Mouse (Mus musculus) cerebellum, adult 2 months (tissue): ENCODE results near the gene Pnmt. TPM values are rescaled to one million over a fixed set of nuclear protein-coding genes. Genes with fewer than 3 reads are reported as not detected.

Experiments used
- DNase-seq, 2 experiments: peaks; one replicate each; pipeline ENCODE4 v3.0.0; 2021
- H3K27ac ChIP-seq: fragments of 200-500 bp; 2 replicates; pipeline ENCODE4 v1.5.1; 2012; ENCODE audit warnings: low read length, control low read depth, inconsistent platforms; ENCODE audit not compliant: insufficient read depth
- H3K27me3 ChIP-seq: fragments of 200-500 bp; 2 replicates; pipeline ENCODE4 v1.6.1; 2012; ENCODE audit warnings: inconsistent platforms, mild to moderate bottlenecking, low read length, moderate library complexity; ENCODE audit not compliant: control insufficient read depth, insufficient read depth
- H3K4me1 ChIP-seq: fragments of 200-500 bp; 2 replicates; pipeline ENCODE4 v1.6.1; 2011; ENCODE audit warnings: low read length; ENCODE audit not compliant: control insufficient read depth, insufficient read depth
- H3K4me3 ChIP-seq: fragments of 200-500 bp; replicated peaks from 2 replicates; pipeline ENCODE3; 2011; ENCODE audit warnings: mild to moderate bottlenecking, low read depth, low read length, control low read depth; ENCODE audit not compliant: insufficient read depth
- CTCF ChIP-seq: fragments of 200-500 bp; IDR thresholded peaks from 2 replicates; pipeline ENCODE4 v1.5.1; 2011; ENCODE audit warnings: low read depth, mild to moderate bottlenecking, control low read depth, low read length, moderate library complexity, borderline replicate concordance; ENCODE audit not compliant: insufficient read depth
- POLR2A ChIP-seq: fragments of 200-500 bp; IDR thresholded peaks from 2 replicates; pipeline ENCODE4 v1.6.1; 2011; ENCODE audit warnings: low read length, control low read depth, borderline replicate concordance; ENCODE audit not compliant: insufficient read depth
- WGBS: fragments of 180-500 bp; shearing (Covaris S2); methylation state at CpG from one replicate; pipeline ENCODE4 v1.1.7; 2018; 5-methylcytosine and 5-hydroxymethylcytosine counted together
- polyA plus RNA-seq: library from polyadenylated mRNA; depleted of rRNA; stranded (reverse); fragments of >200 nt; gene quantifications from 2 replicates; pipeline ENCODE4 v1.2.3, GENCODE M21; 2012

Gene Pnmt
- polyA plus RNA-seq, 1 experiment = 0.26 TPM

DNA sequence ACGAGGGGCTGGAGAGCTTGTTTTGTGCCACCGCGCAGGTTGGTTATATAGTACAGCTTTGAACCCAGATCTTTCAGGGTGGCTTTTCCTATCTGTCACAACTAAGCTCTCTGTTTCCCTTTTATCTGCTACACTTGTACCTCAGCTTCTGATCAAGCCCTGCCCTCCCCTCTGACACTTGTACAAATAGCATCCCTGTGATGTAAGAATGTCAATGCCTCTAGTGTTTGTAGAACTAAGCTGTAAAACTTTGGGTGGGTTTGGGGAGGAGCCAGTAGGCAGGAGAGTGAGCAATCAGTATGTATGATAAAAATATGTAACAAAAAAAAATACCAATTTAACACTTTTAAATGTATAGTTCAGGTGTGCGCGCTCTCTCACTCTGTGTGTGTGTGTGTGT, 21.8 kb upstream of the Pnmt start:
- no peaks in the 10 kb centered on the region for H3K27me3 ChIP-seq
- H3K4me3 ChIP-seq = no peak overlapping the region
- TF ChIP-seq POLR2A (no peak), CTCF (no peak)
- WGBS = 95% methylated on average over 5 of the region's 5 CpGs
- H3K4me1 ChIP-seq = peaks cover 22% of the 10 kb centered on the region
- H3K27ac ChIP-seq = no peak overlapping the region
- DNase-seq = no peak

DNA sequence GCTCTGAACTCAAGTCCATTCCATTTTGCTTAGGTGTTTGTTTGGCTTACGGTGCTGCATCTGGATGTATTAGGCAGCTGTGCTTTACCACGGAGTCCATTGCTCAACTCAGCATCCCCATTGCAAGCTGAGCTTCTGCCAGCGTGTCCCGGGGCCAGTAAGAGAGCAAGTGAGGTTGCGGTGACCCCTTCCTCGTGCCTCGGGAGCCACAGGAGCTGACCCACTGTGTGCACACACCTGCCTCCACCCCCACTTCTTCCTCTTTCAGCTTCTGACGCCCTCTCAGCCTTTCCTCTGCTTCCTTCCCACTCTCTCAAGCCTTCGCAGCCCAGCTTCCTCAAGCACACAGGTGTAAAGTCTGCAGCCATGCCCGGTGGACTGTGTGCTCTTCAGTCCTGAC, 20.0 kb upstream of the Pnmt start:
- no peak overlapping the region for H3K4me3 ChIP-seq
- no peak for DNase-seq
- 87% methylated on average over 10 of the region's 10 CpGs for WGBS
- TF ChIP-seq CTCF (no peak), POLR2A (no peak)
- H3K4me1 ChIP-seq = peaks cover 34% of the 10 kb centered on the region
- no peaks in the 10 kb centered on the region for H3K27me3 ChIP-seq
- H3K27ac ChIP-seq = no peak overlapping the region

DNA sequence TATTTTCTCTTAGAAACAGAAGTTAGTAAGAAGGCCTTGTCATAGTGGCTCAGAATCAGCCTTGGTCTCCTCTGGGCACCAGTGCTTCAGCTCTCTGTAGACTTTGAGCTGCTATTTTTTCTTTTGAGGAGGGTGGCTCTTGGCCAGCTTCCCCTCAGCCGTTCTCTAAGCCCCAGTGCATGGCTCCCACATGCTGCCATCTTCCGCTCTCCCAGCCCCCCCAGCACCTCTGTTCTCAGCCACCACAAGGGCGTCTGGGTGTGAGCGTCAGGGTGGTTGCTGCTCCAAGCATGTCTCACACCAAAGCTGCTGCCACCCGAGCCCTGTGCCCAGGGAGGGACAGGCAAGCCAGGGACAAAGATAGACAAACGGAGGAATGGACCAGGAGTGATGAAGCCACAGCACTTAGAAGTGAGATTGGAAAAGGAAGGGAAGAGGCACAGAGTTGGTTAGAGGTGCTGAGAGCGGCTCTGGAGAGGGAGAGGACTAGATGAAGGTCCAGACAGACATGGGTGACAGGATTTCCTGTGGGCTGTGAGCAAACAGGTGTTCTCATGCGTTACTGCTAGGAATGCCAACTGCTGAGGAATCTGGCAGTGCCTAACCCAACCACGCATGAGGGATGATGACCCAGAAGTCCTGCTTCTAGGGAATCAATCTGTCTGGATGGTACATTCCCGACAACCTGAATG, 18.9 kb upstream of the Pnmt start:
- no peak for TF ChIP-seq CTCF
- no peak for TF ChIP-seq POLR2A
- no peak for DNase-seq
- Histone ChIP-seq H3K4me3 (no peak overlapping the region), H3K4me1 (peaks cover 37% of the 10 kb centered on the region), H3K27ac (no peak overlapping the region), H3K27me3 (no peaks in the 10 kb centered on the region)
- 43% methylated on average over 10 of the region's 10 CpGs for WGBS

DNA sequence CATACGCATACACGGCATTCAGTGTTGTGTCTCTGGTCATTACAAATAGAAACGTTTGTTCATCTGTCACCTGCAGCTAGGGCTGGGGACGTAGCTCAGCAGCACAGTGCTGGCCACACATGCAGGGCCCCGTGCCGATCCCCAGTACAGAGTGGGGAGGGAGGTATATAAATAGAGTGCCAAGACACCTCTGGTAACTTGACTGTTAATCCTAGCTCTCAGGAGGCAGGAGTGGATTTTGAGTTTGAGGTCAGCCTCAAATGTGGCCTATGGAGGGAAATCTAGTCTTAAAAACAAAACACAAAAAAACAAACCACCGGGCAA, 18.4 kb upstream of the Pnmt start:
- 57% methylated on average over 7 of the region's 7 CpGs for WGBS
- H3K27ac ChIP-seq = no peak overlapping the region
- no peak for DNase-seq
- TF ChIP-seq CTCF (no peak), POLR2A (no peak)
- no peak overlapping the region for H3K4me3 ChIP-seq
- no peaks in the 10 kb centered on the region for H3K27me3 ChIP-seq
- peaks cover 37% of the 10 kb centered on the region for H3K4me1 ChIP-seq

DNA sequence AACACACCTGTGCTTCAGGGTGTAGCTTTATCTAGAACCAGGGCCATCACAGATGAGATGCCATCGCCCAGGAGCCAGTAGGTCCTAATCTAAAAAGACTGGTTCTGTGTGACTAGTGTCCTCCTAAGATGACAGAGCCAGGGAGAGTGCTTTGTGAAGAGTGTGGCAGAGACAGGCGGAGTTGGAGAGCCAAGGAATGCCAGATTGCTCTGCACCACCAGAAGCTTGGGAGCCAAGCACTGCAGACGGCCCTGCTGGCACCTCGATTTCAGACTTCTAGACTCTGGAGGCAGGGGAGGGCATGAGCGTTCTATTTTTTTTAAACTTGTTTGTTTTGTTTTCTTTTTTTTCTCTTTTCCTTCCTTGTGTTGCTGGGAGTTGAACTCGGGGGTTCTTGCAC, 16.9 kb upstream of the Pnmt start:
- 18% methylated on average over 6 of the region's 6 CpGs for WGBS
- Histone ChIP-seq H3K4me3 (no peak overlapping the region), H3K27ac (peak overlapping the region; percentile 11), H3K4me1 (peaks cover 38% of the 10 kb centered on the region), H3K27me3 (no peaks in the 10 kb centered on the region)
- DNase-seq = peak; percentile 55 to 74
- TF ChIP-seq POLR2A = no peak
- TF ChIP-seq CTCF = no peak

DNA sequence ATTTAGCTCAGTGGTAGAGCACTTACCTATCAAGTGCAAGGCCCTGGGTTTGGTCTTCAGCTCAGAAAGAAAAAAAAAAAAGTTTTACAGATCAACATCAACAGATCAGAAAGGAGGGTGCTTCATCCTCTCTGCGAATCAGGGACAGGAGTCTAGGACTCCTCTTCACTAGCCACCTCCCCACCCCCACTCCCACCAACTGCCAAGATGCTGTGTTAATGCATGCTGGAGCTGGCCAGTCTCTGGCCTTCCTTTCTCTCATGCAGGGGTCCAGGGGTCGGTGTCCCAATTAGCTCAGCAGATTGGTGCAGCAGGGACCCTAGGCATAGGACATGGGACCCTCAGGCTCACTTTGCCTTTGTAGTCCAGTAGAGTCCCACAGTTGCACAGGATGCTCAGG, 15.7 kb upstream of the Pnmt start:
- Histone ChIP-seq H3K4me3 (no peak overlapping the region), H3K27ac (no peak overlapping the region), H3K4me1 (peaks cover 41% of the 10 kb centered on the region), H3K27me3 (no peaks in the 10 kb centered on the region)
- TF ChIP-seq CTCF (no peak), POLR2A (no peak)
- DNase-seq = no peak
- WGBS = 76% methylated on average over 2 of the region's 2 CpGs

DNA sequence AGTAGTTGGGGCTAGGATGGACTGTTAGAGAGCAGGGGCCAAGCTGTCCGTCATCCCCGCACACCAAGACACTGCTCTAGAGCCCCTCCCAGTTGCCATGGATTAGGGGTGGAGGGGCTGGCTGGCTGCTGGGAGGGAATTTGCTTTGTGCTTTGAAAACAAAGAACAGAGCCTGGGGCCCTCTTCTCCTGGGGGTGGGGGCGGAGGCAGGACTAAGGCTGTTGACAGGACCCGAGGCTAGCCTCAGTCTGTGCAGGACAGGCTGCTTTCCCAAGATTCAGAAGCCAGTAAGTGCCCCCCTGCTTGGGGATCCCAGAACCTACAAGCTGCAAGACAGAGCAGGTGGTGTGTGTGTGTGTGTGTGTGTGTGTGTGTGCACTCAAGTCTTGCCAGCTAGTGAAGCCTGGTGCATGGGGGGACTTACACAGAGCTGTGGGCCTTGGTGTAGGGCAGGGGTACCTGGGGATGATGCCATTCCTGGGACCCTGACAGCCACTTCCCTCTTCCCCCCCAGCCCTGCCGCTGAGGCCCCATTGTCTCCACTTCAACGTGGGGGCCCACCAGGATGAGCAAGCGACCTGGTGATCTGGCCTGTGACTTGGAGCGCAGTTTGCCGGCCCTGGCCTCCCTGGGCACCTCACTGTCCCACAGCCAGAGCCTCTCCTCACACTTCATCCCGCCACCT, 14.6 kb upstream of the Pnmt start:
- TF ChIP-seq POLR2A (no peak), CTCF (no peak)
- no peak overlapping the region for H3K4me3 ChIP-seq
- H3K27ac ChIP-seq = no peak overlapping the region; the same call in 1 of the 2 replicates

DNA sequence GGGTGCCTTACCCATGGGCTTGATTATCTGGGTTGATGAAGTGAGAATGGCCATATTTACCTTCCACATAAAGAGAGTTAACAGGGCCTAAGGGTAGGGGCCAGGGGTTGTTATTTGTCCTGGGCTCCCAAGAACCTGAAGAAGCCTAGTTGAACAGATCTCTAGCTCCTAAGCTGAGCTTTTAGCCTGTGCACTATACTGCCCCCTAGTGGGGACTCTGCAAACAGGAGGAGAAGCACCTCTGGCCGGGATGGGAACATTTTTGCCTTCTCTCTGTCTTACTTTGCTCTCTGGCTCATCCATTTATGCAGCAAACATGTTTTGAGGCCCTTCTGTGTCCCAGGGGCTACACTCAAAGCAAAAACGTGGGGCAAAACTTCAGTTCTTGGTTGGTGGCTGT, 13.8 kb upstream of the Pnmt start:
- Histone ChIP-seq H3K4me1 (peaks cover 33% of the 10 kb centered on the region), H3K27ac (no peak overlapping the region), H3K4me3 (no peak overlapping the region), H3K27me3 (no peaks in the 10 kb centered on the region)
- TF ChIP-seq POLR2A = no peak
- TF ChIP-seq CTCF = peak; percentile 87
- WGBS = 12% methylated on average over 2 of the region's 2 CpGs
- DNase-seq = peak; percentile 56 to 64

More for the DNA sequence above, 14.6 kb upstream of the Pnmt start:
- 57% methylated on average over 10 of the region's 10 CpGs for WGBS
- H3K27me3 ChIP-seq = no peaks in the 10 kb centered on the region
- DNase-seq = no peak
- peaks cover 36% of the 10 kb centered on the region for H3K4me1 ChIP-seq
